Mouse (Mus musculus): ENCODE measurements around the gene Caln1. TPM values are rescaled to one million over a fixed set of nuclear protein-coding genes. Genes with fewer than 3 reads are reported as not detected.

Gene Caln1
- polyA plus RNA-seq, 1 experiment from 2014 or later, result 0.31 TPM

- ATAC-seq (ENCODE audit: insufficient number of reproducible peaks, insufficient read depth, low FRiP score, low read depth), result no peak
- Histone ChIP-seq H3K4me1 (ENCODE audit: control insufficient read depth in 2 of 2, insufficient read depth in 2 of 2, low read length in 2 of 2) (peaks cover 0 to 2% of the 10 kb centered on the region in 2 experiments; a peak in 1 of 4 replicates), H3K4me2 (ENCODE audit: low read length) (no peak overlapping the region), H3K27ac (replicated peaks in 1 of 2; ENCODE audit: control insufficient read depth in 1 of 2, insufficient read depth in 1 of 2, low read depth in 2 of 2, low read length in 2 of 2) (no peak overlapping the region), H3K4me3 (ENCODE audit: control insufficient read depth in 1 of 2, insufficient read depth in 1 of 2, low read depth in 1 of 2, low read length in 2 of 2) (no peak overlapping the region), H3K36me3 (ENCODE audit: control insufficient read depth, insufficient read depth, low read length) (no peaks in the 10 kb centered on the region), H3K27me3 (ENCODE audit: control insufficient read depth, insufficient read depth, low read length) (peaks cover 45% of the 10 kb centered on the region), H3K9ac (ENCODE audit: low read length) (no peak overlapping the region), H3K9me3 (ENCODE audit: control insufficient read depth, low read length) (no peaks in the 10 kb centered on the region)
- 37% methylated on average over 6 of the region's 6 CpGs for WGBS
Measured at GRCm38 (mm10) chr5:130447438-130447837, 78.2 kb downstream of the Caln1 start.

- H3K36me3 ChIP-seq (ENCODE audit: control insufficient read depth, insufficient read depth, low read length), result no peaks in the 10 kb centered on the region
- H3K9me3 ChIP-seq (ENCODE audit: control insufficient read depth, low read length), result no peaks in the 10 kb centered on the region
- no peak for ATAC-seq (ENCODE audit: insufficient number of reproducible peaks, insufficient read depth, low FRiP score, low read depth)
- WGBS, result 2% methylated on average over 20 of the region's 20 CpGs
- no peak overlapping the region for H3K9ac ChIP-seq (ENCODE audit: low read length)
- H3K27me3 ChIP-seq (ENCODE audit: control insufficient read depth, insufficient read depth, low read length), result peaks cover 45% of the 10 kb centered on the region
- peaks cover 0 to 2% of the 10 kb centered on the region in 2 experiments; a peak in 1 of 4 replicates for H3K4me1 ChIP-seq (ENCODE audit: control insufficient read depth in 2 of 2, insufficient read depth in 2 of 2, low read length in 2 of 2)
- H3K27ac ChIP-seq (replicated peaks in 1 of 2; ENCODE audit: control insufficient read depth in 1 of 2, insufficient read depth in 1 of 2, low read depth in 2 of 2, low read length in 2 of 2), result no peak overlapping the region
- peak overlapping the region; percentile 30 to 31; a peak in 3 of 4 replicates for H3K4me3 ChIP-seq (ENCODE audit: control insufficient read depth in 1 of 2, insufficient read depth in 1 of 2, low read depth in 1 of 2, low read length in 2 of 2)
- peak overlapping the region; percentile 61 for H3K4me2 ChIP-seq (ENCODE audit: low read length)
Measured at GRCm38 (mm10) chr5:130448491-130448890, 79.2 kb downstream of the Caln1 start.

GRCm38 (mm10) chr5:130448931-130449856, 79.9 kb downstream of the Caln1 start:
- Histone ChIP-seq H3K27ac (replicated peaks in 1 of 2; ENCODE audit: control insufficient read depth in 1 of 2, insufficient read depth in 1 of 2, low read depth in 2 of 2, low read length in 2 of 2) (no peak overlapping the region), H3K9ac (ENCODE audit: low read length) (no peak overlapping the region), H3K4me3 (ENCODE audit: control insufficient read depth in 1 of 2, insufficient read depth in 1 of 2, low read depth in 1 of 2, low read length in 2 of 2) (peak overlapping the region; percentile 30 to 31), H3K27me3 (ENCODE audit: control insufficient read depth, insufficient read depth, low read length) (peaks cover 45% of the 10 kb centered on the region), H3K9me3 (ENCODE audit: control insufficient read depth, low read length) (no peaks in the 10 kb centered on the region), H3K4me1 (ENCODE audit: control insufficient read depth in 2 of 2, insufficient read depth in 2 of 2, low read length in 2 of 2) (peaks cover 0 to 2% of the 10 kb centered on the region in 2 experiments; a peak in 1 of 4 replicates), H3K36me3 (ENCODE audit: control insufficient read depth, insufficient read depth, low read length) (no peaks in the 10 kb centered on the region), H3K4me2 (ENCODE audit: low read length) (peak overlapping the region; percentile 61)
- WGBS, result 1% methylated on average over 77 of the region's 77 CpGs
- no peak; the same call in 1 of the 2 replicates for ATAC-seq (ENCODE audit: insufficient number of reproducible peaks, insufficient read depth, low FRiP score, low read depth)

- H3K36me3 ChIP-seq (ENCODE audit: control insufficient read depth, insufficient read depth, low read length), result no peaks in the 10 kb centered on the region
- no peak overlapping the region for H3K27ac ChIP-seq (replicated peaks in 1 of 2; ENCODE audit: control insufficient read depth in 1 of 2, insufficient read depth in 1 of 2, low read depth in 2 of 2, low read length in 2 of 2)
- H3K27me3 ChIP-seq (ENCODE audit: control insufficient read depth, insufficient read depth, low read length), result peaks cover 45% of the 10 kb centered on the region
- peaks cover 0 to 2% of the 10 kb centered on the region in 2 experiments; a peak in 1 of 4 replicates for H3K4me1 ChIP-seq (ENCODE audit: control insufficient read depth in 2 of 2, insufficient read depth in 2 of 2, low read length in 2 of 2)
- no peak for ATAC-seq (ENCODE audit: insufficient number of reproducible peaks, insufficient read depth, low FRiP score, low read depth)
- no peaks in the 10 kb centered on the region for H3K9me3 ChIP-seq (ENCODE audit: control insufficient read depth, low read length)
- no peak overlapping the region for H3K4me3 ChIP-seq (ENCODE audit: control insufficient read depth in 1 of 2, insufficient read depth in 1 of 2, low read depth in 1 of 2, low read length in 2 of 2)
- H3K9ac ChIP-seq (ENCODE audit: low read length), result no peak overlapping the region
- WGBS, result 7% methylated on average over 14 of the region's 14 CpGs
- H3K4me2 ChIP-seq (ENCODE audit: low read length), result no peak overlapping the region
Measured at GRCm38 (mm10) chr5:130450031-130450541, 80.8 kb downstream of the Caln1 start.

GRCm38 (mm10) chr5:130458076-130458475, 88.8 kb downstream of the Caln1 start:
- no peak overlapping the region for H3K4me3 ChIP-seq (ENCODE audit: control insufficient read depth in 1 of 2, insufficient read depth in 1 of 2, low read depth in 1 of 2, low read length in 2 of 2)

GRCm38 (mm10) chr5:130472209-130472608, 103.0 kb downstream of the Caln1 start:
- Histone ChIP-seq H3K4me2 (ENCODE audit: low read length) (no peak overlapping the region), H3K9ac (ENCODE audit: low read length) (no peak overlapping the region), H3K4me1 (ENCODE audit: control insufficient read depth in 2 of 2, insufficient read depth in 2 of 2, low read length in 2 of 2) (no peaks in the 10 kb centered on the region), H3K4me3 (ENCODE audit: control insufficient read depth in 1 of 2, insufficient read depth in 1 of 2, low read depth in 1 of 2, low read length in 2 of 2) (no peak overlapping the region), H3K9me3 (ENCODE audit: control insufficient read depth, low read length) (no peaks in the 10 kb centered on the region), H3K36me3 (ENCODE audit: control insufficient read depth, insufficient read depth, low read length) (no peaks in the 10 kb centered on the region), H3K27me3 (ENCODE audit: control insufficient read depth, insufficient read depth, low read length) (no peaks in the 10 kb centered on the region), H3K27ac (replicated peaks in 1 of 2; ENCODE audit: control insufficient read depth in 1 of 2, insufficient read depth in 1 of 2, low read depth in 2 of 2, low read length in 2 of 2) (no peak overlapping the region)
- 69% methylated on average over 10 of the region's 10 CpGs for WGBS
- ATAC-seq (ENCODE audit: insufficient number of reproducible peaks, insufficient read depth, low FRiP score, low read depth), result no peak

More at GRCm38 (mm10) chr5:130458076-130458475, 88.8 kb downstream of the Caln1 start:
- Histone ChIP-seq H3K9me3 (ENCODE audit: control insufficient read depth, low read length) (no peaks in the 10 kb centered on the region), H3K4me1 (ENCODE audit: control insufficient read depth in 2 of 2, insufficient read depth in 2 of 2, low read length in 2 of 2) (no peaks in the 10 kb centered on the region), H3K27me3 (ENCODE audit: control insufficient read depth, insufficient read depth, low read length) (no peaks in the 10 kb centered on the region), H3K9ac (ENCODE audit: low read length) (no peak overlapping the region), H3K4me2 (ENCODE audit: low read length) (no peak overlapping the region), H3K27ac (replicated peaks in 1 of 2; ENCODE audit: control insufficient read depth in 1 of 2, insufficient read depth in 1 of 2, low read depth in 2 of 2, low read length in 2 of 2) (no peak overlapping the region), H3K36me3 (ENCODE audit: control insufficient read depth, insufficient read depth, low read length) (no peaks in the 10 kb centered on the region)
- WGBS, result 78% methylated on average over 7 of the region's 7 CpGs
- ATAC-seq (ENCODE audit: insufficient number of reproducible peaks, insufficient read depth, low FRiP score, low read depth), result no peak

- H3K27me3 ChIP-seq (ENCODE audit: control insufficient read depth, insufficient read depth, low read length), result no peaks in the 10 kb centered on the region
- no peak overlapping the region for H3K9ac ChIP-seq (ENCODE audit: low read length)
- H3K9me3 ChIP-seq (ENCODE audit: control insufficient read depth, low read length), result no peaks in the 10 kb centered on the region
- H3K4me1 ChIP-seq (ENCODE audit: control insufficient read depth in 2 of 2, insufficient read depth in 2 of 2, low read length in 2 of 2), result no peaks in the 10 kb centered on the region
- H3K36me3 ChIP-seq (ENCODE audit: control insufficient read depth, insufficient read depth, low read length), result no peaks in the 10 kb centered on the region
- ATAC-seq (ENCODE audit: insufficient number of reproducible peaks, insufficient read depth, low FRiP score, low read depth), result no peak
- H3K4me3 ChIP-seq (ENCODE audit: control insufficient read depth in 1 of 2, insufficient read depth in 1 of 2, low read depth in 1 of 2, low read length in 2 of 2), result no peak overlapping the region
- 81% methylated on average over 6 of the region's 6 CpGs for WGBS
- H3K27ac ChIP-seq (replicated peaks in 1 of 2; ENCODE audit: control insufficient read depth in 1 of 2, insufficient read depth in 1 of 2, low read depth in 2 of 2, low read length in 2 of 2), result no peak overlapping the region
- no peak overlapping the region for H3K4me2 ChIP-seq (ENCODE audit: low read length)
Measured at GRCm38 (mm10) chr5:130474876-130475275, 105.6 kb downstream of the Caln1 start.

Measured in heart, embryonic 14.5 days (tissue).